Mouse (Mus musculus) thymus, postnatal 10 days (tissue): Measurements from ENCODE around the gene 1700024B05Rik.
"Not testable (repeated sequence)": the region's sequence is repeated elsewhere in the genome, so short reads cannot be mapped to it uniquely, and the experiment has no call there.

Experiments
- DNase-seq, 2 experiments: peaks; one replicate each; pipeline ENCODE4 v3.0.0; 2021; ENCODE audit warnings: low spot score in 2 of 2

1700024B05Rik gene

GRCm38 (mm10) chr14:41943695-41944094 is at the start of gene 1700024B05Rik:
1700024B05Rik (plus strand) TSS chr14:41943995.
- DNase-seq, result not testable (repeated sequence)

DNA sequence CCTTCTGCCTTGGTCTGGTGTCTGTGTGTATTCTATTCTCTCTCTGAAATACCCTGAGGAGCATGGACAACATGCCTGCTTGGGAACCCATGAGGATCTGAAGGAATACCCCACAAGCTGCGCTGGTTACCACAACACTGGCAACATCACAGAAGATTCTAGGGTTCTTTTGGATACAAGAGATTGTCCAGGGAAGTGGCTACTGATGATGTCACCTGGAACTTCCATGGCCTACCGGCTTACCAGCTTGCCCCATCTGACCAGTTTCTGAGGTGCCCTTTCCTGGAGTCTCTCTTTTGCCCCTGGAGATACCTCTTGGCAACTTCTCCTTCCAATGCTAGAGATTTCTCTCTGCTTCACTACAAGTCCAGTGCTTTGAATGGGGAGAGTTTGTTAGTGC is 36.6 kb upstream of the 1700024B05Rik start, which contains the start of gene Gm7980:
TSS of gene Gm7980 (minus strand) at position 101 of the 400 bp plus-strand sequence.
- DNase-seq, result not testable (repeated sequence)

DNA sequence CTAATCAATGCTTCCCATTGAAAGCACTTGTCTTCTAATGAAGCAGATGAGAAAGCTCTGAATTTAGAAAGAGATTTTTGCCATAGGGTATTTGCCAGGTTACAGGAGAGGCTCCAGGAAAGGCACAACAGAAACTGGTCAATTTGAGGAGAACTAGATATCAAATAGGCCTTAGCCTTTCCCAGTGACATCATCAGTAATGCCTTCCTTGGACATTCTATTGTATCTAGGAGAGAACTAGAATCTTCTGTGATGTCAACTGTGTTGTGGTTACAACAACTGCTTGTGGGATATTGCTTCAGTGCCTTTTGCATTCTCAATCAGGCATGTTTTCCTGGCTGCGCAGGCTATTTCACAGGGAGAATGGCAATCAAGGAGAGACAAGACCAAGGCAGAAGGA is 19.1 kb upstream of the 1700024B05Rik start, which contains the start of gene 1700049E17Rik1:
TSS of gene 1700049E17Rik1 (plus strand) at position 301 of the 400 bp plus-strand sequence.
- DNase-seq, result not testable (repeated sequence)

- not testable (repeated sequence) for DNase-seq
Measured at GRCm38 (mm10) chr14:41964095-41964494, 20.3 kb downstream of the 1700024B05Rik start.

- not testable (repeated sequence) for DNase-seq
Measured at GRCm38 (mm10) chr14:41967827-41968226, 24.0 kb downstream of the 1700024B05Rik start, which contains the start of gene Gm6401. Gm6401 (minus strand) TSS chr14:41967927.

DNA sequence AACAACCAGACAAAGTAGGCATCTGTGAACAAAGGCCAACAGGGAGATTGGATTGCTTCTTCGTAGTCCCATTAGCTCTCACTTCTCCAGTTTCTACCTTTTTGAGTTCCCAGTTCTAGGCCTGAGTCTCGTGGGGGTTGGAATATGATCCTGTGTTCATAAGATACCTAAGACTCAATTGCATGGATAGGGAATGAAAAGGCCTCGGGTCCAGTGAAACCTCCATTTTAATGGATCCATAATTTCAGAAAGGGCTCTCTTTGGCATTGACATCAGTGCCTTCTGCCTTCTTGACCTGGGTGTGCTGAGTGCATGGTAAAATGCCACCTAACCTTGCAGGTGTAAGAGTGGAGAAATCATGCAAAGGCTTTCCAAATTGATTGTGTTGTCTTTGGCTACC is 24.8 kb downstream of the 1700024B05Rik start:
- not testable (repeated sequence) for DNase-seq

DNA sequence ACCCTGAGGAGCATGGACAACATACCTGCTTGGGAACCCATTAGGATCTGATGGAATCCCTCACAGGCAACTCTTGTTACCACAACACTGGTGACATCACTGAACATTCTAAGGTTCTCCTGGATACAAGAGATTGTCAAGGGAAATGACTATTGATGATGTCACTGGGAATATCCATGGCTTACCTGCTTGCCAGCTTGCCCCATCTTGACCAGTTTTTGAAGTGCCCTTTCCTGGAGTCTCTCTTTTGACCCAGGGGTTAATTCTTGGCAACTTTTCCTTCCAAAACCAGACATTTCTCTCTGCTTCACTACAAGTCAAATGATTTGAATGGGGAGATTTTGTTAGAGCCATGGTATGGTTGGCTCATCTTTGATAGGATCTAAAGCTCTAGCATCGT is 39.4 kb downstream of the 1700024B05Rik start, which contains the start of gene Gm3543:
TSS of gene Gm3543 (minus strand) at position 101 of the 400 bp plus-strand sequence.
- DNase-seq, result not testable (repeated sequence)
